Mouse (Mus musculus): ENCODE results near the gene Mapk8ip2.

- TF ChIP-seq CTCF (IDR thresholded peaks at IDR 0.05; ENCODE audit: low read depth), result no peak
- TF ChIP-seq EP300 (IDR thresholded peaks at IDR 0.05; ENCODE audit: low read depth), result no peak
These were observed 1.9 kb downstream of the Mapk8ip2 start for GRCm38 (mm10) chr15:89455642-89456041.
